ENCODE assay signal across 9 mouse cellular contexts in the genomic region with DNA sequence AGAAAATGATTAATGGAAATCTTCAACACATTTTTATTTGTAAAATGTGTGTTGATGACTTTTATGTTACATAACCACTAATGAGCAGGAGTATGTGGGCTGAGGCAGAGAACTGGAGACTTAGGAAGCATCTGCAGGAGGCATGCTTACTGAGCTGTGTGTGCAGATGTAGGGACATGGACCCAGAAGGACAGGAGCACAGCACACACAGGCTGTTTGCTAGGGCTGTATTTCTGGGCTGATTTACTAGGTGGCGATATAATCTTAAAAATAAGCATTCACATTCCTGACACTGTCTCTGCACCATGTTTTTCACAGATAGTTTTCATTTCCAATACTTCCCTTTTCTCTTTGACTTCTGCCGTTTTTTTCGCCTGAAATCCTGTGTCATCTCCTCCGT.
DNase-seq lines count a peak whose midpoint lies in the region; ATAC-seq lines count a peak whose summit lies in the region.
"Had no signal": no experiment of that assay in that cellular context is flagged by ENCODE, and none has a peak within 500 bp of the region (broad histone marks: within the 10 kb centered on the region; RNA-seq: fewer than 3 reads in every experiment).

No protein-coding gene starts in this region.

- no peaks in the 10 kb centered on the region for H3K27me3 ChIP-seq in midbrain, embryonic 12.5 days
- H3K27me3 ChIP-seq in midbrain, embryonic 16.5 days (ENCODE audit: control insufficient read depth, insufficient read depth, low read depth, low read length), result no peaks in the 10 kb centered on the region
- no peaks in the 10 kb centered on the region for H3K27me3 ChIP-seq in embryonic facial prominence, embryonic 14.5 days (replicated peaks; ENCODE audit: control insufficient read depth, insufficient read depth, low read length)
- H3K27me3 ChIP-seq in lung, embryonic 16.5 days (ENCODE audit: control insufficient read depth, insufficient read depth, low read depth, low read length), result no peaks in the 10 kb centered on the region
- H3K27me3 ChIP-seq: limb, embryonic 15.5 days had no signal

- H3K4me2 ChIP-seq in midbrain, embryonic 12.5 days (replicated peaks), result no peak overlapping the region
- no peak overlapping the region for H3K4me2 ChIP-seq in midbrain, embryonic 16.5 days (ENCODE audit: low read length)
- no peak overlapping the region for H3K4me2 ChIP-seq in embryonic facial prominence, embryonic 14.5 days (ENCODE audit: low read depth, low read length)
- peak overlapping the region; percentile 36; the same call in 1 of the 2 replicates for H3K4me2 ChIP-seq in lung, embryonic 16.5 days (ENCODE audit: low read depth, low read length)
- H3K4me2 ChIP-seq: limb, embryonic 15.5 days had no signal

- peak; percentile 65; the same call in 1 of the 2 replicates for ATAC-seq in midbrain, embryonic 12.5 days (ENCODE audit: low FRiP score, low read depth)
- no peak for ATAC-seq in midbrain, embryonic 16.5 days
- no peak for ATAC-seq in embryonic facial prominence, embryonic 14.5 days (ENCODE audit: low read depth)
- peak; percentile 89 for ATAC-seq in lung, embryonic 16.5 days (ENCODE audit: low read depth)

- no peaks in the 10 kb centered on the region for H3K36me3 ChIP-seq in midbrain, embryonic 12.5 days
- H3K36me3 ChIP-seq in midbrain, embryonic 16.5 days (ENCODE audit: control insufficient read depth, insufficient read depth, low read length), result no peaks in the 10 kb centered on the region
- H3K36me3 ChIP-seq in embryonic facial prominence, embryonic 14.5 days (ENCODE audit: control insufficient read depth, insufficient read depth, low read length), result no peaks in the 10 kb centered on the region
- no peaks in the 10 kb centered on the region for H3K36me3 ChIP-seq in lung, embryonic 16.5 days (ENCODE audit: control insufficient read depth, insufficient read depth, low read length)
- H3K36me3 ChIP-seq: limb, embryonic 15.5 days had no signal

- no peak overlapping the region for H3K9ac ChIP-seq in midbrain, embryonic 12.5 days (replicated peaks)
- no peak overlapping the region for H3K9ac ChIP-seq in midbrain, embryonic 16.5 days (ENCODE audit: low read depth, low read length)
- no peak overlapping the region for H3K9ac ChIP-seq in embryonic facial prominence, embryonic 14.5 days (ENCODE audit: low read depth, low read length)
- H3K9ac ChIP-seq in lung, embryonic 16.5 days (ENCODE audit: low read length), result no peak overlapping the region
- H3K9ac ChIP-seq: limb, embryonic 15.5 days had no signal

- 64% methylated on average over 4 of the region's 4 CpGs for WGBS in midbrain, embryonic 12.5 days
- 54% methylated on average over 4 of the region's 4 CpGs for WGBS in midbrain, embryonic 16.5 days
- WGBS in embryonic facial prominence, embryonic 14.5 days, result 29% methylated on average over 4 of the region's 4 CpGs
- 16% methylated on average over 4 of the region's 4 CpGs for WGBS in lung, embryonic 16.5 days

- H3K4me3 ChIP-seq in midbrain, embryonic 12.5 days, result no peak overlapping the region
- no peak overlapping the region for H3K4me3 ChIP-seq in midbrain, embryonic 16.5 days (ENCODE audit: low read depth, low read length)
- no peak overlapping the region for H3K4me3 ChIP-seq in embryonic facial prominence, embryonic 14.5 days (ENCODE audit: low read depth, low read length)
- H3K4me3 ChIP-seq in lung, embryonic 16.5 days (ENCODE audit: low read length), result no peak overlapping the region
- H3K4me3 ChIP-seq: limb, embryonic 15.5 days had no signal

- no peaks in the 10 kb centered on the region for H3K4me1 ChIP-seq in midbrain, embryonic 12.5 days
- H3K4me1 ChIP-seq in midbrain, embryonic 16.5 days (ENCODE audit: control insufficient read depth, insufficient read depth, low read length), result no peaks in the 10 kb centered on the region
- H3K4me1 ChIP-seq in embryonic facial prominence, embryonic 14.5 days (ENCODE audit: control insufficient read depth, insufficient read depth, low read length), result no peaks in the 10 kb centered on the region
- H3K4me1 ChIP-seq in lung, embryonic 16.5 days (replicated peaks; ENCODE audit: control insufficient read depth, insufficient read depth, low read length), result no peaks in the 10 kb centered on the region
- H3K4me1 ChIP-seq: limb, embryonic 15.5 days had no signal

- no peak overlapping the region for H3K27ac ChIP-seq in midbrain, embryonic 12.5 days (replicated peaks)
- no peak overlapping the region for H3K27ac ChIP-seq in midbrain, embryonic 16.5 days (ENCODE audit: low read length)
- no peak overlapping the region for H3K27ac ChIP-seq in embryonic facial prominence, embryonic 14.5 days (replicated peaks; ENCODE audit: low read depth, low read length)
- H3K27ac ChIP-seq in lung, embryonic 16.5 days (ENCODE audit: low read length), result 0 out of 2 replicates have a peak overlapping the region, but pooled peaks have one; percentile 16
- H3K27ac ChIP-seq: limb, embryonic 15.5 days had no signal

- DNase-seq in embryonic facial prominence, embryonic 14.5 days (ENCODE audit: low spot score), result peak; percentile 68
- DNase-seq in kidney, postnatal 4 days, result peak; percentile 4 to 14
- DNase-seq in gastrocnemius, postnatal 10 days, result no peak
- DNase-seq in gastrocnemius, postnatal 4 days (ENCODE audit: low spot score in 2 of 2), result no peak
- no peak for DNase-seq in spleen, adult 18-20 months

- H3K9me3 ChIP-seq in midbrain, embryonic 12.5 days, result no peaks in the 10 kb centered on the region
- no peaks in the 10 kb centered on the region for H3K9me3 ChIP-seq in midbrain, embryonic 16.5 days (replicated peaks; ENCODE audit: control insufficient read depth, low read length, poor library complexity, severe bottlenecking)
- no peaks in the 10 kb centered on the region for H3K9me3 ChIP-seq in embryonic facial prominence, embryonic 14.5 days (ENCODE audit: control insufficient read depth, low read length)
- no peaks in the 10 kb centered on the region for H3K9me3 ChIP-seq in lung, embryonic 16.5 days (ENCODE audit: control insufficient read depth, low read length)
- H3K9me3 ChIP-seq: limb, embryonic 15.5 days had no signal

Comparison
In these comparisons a context has a peak if more than half of its experiments do, and no peak if none do; other contexts are left out.
1. ATAC-seq: peak in midbrain, embryonic 12.5 days (single experiment) and lung, embryonic 16.5 days (single experiment); none in midbrain, embryonic 16.5 days (single experiment) and embryonic facial prominence, embryonic 14.5 days (single experiment).
2. DNase-seq: peak in embryonic facial prominence, embryonic 14.5 days (single experiment) and kidney, postnatal 4 days (2 of 2); none in gastrocnemius, postnatal 10 days (single experiment), gastrocnemius, postnatal 4 days (0 of 2) and spleen, adult 18-20 months (0 of 2).